Mouse (Mus musculus): ENCODE results near the gene Pitpnm1. TPM values are rescaled to one million over a fixed set of nuclear protein-coding genes. Genes with fewer than 3 reads are reported as not detected.
"Not testable (repeated sequence)": the region's sequence is repeated elsewhere in the genome, so short reads cannot be mapped to it uniquely, and the experiment has no call there.

The Pitpnm1 gene
- 10 to 100 TPM; 89.9 to 91.4 TPM for polyA plus RNA-seq (2017; shearing (Covaris generic))

DNA sequence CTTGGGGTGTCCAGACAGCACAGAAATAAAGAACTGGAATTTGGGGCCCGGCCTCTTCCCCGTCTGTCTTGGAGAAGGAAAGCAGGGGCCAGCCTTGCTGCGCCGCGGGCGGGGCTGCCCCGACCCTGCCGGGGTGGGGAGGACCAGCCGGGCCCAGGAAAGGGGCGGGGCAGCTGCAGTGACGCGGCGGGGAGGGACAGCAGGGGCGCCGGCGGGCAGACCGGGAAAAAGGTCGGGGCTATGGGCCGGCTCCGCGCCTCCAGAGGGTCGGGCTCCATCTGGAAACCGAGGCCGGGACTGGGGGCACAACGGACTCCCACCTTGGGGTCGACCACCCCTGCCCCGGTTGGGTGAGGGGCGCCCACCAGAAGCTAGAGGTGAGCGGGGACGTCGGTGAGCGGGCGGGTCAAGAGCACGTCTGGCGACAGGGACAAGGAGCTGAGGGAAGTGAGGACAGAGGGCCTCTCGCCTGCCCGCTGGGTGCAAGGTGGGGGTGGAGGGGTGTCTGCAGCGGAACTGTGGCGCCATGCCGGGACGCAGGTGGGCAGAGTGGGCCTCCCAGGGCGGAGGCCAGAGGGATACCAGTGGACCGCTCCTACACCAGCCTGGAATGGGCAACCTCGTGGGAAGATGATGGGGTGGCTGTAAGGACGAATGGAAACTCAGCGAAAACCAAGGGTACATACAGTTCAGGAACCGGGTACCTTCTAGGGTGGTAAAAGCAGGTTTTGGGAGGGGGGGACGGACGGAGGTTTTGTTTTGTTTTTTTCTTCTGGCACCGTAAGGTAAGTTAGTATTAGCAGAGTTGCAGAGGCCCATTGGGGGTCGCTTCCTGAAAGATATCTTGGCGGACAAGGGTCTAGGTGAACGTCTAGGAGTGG lies at the start of gene Pitpnm1:
TSS of gene Pitpnm1 (plus strand) at position 162 of the 881 bp plus-strand sequence.
- ATAC-seq = no peak

DNA sequence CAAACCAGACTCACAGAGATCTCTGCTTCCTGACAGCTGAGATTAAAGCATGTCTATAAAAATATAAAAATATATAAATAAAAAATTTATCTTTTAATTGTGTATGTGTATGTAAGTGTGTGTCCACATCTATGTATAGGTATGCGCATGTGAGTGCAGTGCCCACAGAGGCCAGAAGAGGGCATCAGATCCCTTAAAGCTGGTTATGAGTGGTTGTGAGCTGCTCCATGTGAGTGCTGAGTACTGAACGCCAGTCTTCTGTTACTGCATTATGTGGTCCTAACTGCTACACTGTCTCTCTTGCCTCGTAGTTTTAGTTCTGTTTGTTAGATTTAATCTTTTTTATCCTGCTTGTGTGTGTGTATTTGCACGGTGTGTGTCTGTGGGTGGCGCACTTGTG lies 48.8 kb upstream of the Pitpnm1 start:
- ATAC-seq = no peak

DNA sequence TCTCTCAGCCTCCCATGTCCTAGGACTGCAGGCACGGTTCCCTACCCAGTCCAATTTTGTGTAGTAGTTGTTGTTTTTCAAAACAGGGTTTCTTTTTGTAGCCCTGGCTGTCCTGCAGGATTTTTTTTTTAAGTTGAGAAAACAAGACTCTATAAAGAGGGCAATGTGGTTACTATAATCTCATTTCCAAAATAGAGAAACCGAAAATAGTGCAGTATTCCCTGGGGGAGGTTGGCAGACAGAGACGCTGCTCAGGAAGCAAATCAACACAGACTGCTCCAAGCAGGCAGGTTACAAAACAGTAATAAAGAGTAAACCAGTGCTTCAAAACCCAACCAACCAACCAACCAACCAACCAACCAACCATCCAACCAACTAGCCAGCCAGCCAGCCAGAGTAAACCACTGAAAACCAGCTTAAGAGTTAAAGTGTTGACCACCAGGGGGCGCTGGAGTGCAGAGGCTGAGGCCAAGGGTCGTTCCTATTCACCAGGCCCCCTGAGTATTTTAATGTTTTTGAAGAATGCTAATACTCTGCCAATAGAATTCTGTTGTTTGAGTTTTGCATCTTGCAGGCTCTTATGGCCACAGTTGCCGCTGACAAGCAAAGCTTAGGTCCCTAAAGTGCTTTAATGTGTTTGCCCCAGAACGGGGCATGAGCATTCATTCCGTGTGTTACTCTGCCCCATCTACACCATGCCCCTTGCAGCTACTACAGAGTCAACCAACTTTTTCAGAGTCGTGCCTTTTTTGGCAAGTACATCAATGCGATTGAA lies 47.9 kb upstream of the Pitpnm1 start:
- ATAC-seq = peak; percentile 55

DNA sequence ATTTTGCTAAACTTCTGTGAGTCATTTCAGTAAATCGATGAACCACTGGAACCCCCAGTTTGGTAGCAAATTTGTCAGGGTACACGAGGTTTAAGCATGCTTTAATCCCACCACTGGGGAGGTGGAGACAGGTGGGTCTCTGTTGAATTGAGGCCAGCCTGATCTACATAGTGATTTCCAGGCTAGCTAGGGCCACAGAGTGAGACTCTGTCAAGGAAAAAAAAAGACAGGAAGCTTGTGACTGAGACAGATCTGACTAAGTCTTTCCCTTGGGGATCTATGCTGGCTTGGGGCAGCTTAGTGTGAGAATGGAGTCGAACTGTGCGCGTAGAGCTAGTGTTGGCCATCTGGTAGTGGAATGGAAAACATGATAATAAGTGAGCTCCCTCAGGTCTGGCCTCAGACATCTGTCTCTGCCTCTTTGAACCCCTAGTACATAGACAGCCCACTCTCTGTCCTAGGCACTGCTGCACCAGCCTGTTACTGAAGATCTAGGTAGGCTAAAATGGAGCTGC lies 47.2 kb upstream of the Pitpnm1 start:
- ATAC-seq = peak; percentile 63

DNA sequence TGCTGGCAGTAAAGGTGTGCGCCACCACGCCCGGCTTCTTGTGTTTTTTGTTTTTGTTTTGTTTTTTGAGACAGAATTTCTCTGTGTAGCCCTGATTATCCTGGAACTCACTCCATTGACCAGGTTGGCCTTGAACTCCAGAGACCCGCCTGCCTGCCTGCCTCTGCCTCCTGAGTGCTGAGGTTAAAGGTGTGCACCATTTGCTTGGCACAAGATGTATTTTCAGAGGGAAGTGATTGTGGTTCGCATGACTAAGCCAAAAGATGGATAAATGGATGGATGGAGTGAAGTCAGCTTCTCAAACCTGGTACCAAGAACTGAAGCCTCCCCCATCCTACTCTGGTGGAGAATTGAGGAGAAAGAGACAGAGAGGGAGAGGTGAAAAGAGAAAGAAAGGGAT lies 45.2 kb upstream of the Pitpnm1 start:
- no peak for ATAC-seq

- ATAC-seq = no peak
Measured at GRCm38 (mm10) chr19:4055216-4055946, 44.4 kb upstream of the Pitpnm1 start.

GRCm38 (mm10) chr19:4055947-4056693 lies 43.7 kb upstream of the Pitpnm1 start:
- no peak for ATAC-seq

DNA sequence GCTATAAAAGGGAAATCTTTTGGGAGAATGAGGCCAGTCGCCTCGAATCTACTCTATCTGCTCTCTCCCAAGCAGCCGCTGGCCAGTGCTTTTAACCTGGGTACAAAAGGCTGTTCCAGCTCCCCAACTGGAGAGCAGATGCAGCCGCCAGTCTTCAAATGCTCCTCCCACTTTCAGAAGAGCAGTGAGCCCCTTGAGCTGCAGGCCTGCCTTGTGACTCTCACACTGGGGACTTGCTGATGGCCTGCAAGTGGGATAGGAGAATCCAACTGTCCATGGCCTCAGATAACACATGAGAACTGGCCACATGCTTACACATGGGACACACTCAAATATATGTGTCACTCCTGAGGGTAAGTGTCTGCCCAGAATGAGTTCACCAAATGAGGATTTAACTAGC lies 43.1 kb upstream of the Pitpnm1 start:
- no peak for ATAC-seq

DNA sequence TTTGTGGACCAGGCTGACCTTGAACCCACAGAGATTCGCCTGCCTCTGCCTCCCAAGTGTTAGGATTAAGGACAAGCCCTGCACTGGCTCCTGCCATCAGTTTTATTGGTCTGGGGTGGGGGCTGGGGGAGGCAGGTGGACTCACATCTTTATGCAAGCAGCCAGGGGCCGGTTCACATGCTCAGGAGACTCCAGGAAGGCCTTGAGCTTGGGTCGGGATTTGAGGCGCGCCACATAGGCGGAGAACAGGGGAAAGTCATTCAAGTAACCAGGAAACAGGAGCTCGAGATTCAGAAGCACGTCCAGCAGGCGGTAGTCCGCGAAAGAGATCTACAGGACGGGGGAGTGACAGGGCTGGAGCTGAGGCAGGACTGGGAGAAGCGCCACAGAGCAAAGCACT lies 42.4 kb upstream of the Pitpnm1 start:
- ATAC-seq = no peak

DNA sequence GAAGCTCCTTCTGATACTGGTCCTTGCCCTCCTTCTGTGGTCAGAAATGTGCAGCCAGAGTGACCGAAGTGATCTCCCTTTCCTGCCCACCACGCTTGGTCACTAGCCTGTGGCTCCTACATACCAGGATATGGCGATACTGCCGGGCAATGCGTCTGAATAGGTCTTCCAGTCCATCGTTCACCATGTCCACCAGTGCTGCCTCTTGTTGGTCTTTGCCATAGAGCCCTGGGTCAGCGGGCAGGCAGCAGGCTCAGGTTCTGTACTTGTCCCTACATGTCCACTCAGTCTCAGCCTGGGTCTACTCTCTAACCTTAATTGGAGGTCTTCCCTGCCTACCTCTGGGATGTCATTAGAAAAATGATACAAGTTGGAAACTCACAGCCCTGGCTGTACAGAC lies 41.8 kb upstream of the Pitpnm1 start:
- no peak for ATAC-seq

- ATAC-seq = no peak
Measured at GRCm38 (mm10) chr19:4058581-4058980, 41.2 kb upstream of the Pitpnm1 start.

DNA sequence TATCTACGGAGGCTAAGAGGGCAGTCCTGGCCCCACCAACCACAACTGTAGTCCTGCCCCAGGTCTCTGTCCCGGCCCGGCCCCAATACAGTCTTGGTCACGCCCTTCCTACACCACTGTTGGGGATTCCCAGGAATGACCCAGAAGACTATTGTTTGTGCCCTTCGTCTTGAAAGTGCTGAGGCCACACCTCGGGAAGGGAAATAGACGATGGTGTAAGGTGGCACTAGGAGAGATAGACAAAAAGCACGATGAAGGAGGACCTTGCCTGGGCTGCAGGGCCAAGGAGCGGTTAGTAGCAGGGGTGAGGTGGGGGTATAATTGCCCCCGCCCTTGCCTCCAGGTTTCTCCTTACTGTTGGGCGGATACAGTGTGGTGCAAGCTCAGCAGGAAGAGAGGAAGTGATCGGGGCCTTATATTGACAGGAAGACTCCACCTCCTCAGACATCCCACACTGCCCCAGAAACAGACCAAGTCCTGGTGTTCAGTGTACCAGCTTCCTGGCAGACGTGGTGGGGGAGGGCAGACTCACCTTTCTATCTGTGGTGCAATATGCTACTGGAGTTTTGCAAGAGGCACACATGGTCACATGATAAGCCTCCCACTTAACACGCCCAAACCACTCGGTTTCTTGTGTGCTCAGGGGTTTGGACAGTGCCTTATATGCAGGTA lies 40.6 kb upstream of the Pitpnm1 start, which contains the start of gene Gstp3:
TSS of gene Gstp3 (minus strand) at position 501 of the 672 bp plus-strand sequence.
- ATAC-seq = peak; percentile 86

DNA sequence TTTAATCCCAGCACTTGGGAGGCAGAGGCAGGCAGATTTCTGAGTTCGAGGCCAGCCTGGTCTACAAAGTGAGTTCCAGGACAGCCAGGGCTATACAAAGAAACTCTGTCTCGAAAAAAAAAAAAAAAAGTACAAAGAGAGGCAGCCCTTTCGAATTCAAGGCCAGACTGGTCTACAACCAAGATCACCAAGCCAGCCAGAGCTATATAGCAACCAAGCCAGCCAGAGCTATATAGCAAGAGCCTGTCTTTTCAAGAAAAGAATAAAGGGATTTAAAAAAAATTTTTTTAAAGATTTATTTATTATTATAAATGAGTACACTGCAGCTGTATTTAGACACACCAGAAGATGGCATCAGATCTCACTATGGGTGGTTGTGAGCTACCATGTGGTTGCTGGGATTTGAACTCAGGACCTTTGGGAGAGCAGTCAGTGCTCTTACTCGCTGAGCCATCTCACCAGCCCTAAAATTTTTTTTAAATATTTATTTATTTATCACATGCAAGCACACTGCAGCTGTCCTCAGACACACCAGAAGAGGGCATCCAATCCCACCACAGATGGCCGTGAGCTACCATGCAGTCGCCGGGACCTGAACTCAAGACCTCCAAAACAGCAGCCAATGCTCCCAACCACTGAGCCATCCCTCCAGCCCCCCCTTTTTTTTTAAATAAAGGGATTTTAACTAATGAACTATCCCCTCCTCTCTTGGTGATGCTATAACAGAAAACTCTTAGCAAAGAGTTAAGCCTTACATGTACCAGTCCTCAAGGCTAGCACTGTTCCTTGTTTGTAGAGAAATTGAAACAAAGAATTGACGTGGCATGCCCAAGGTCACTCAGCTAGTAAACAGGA lies 39.5 kb upstream of the Pitpnm1 start:
- not testable (repeated sequence) for ATAC-seq

GRCm38 (mm10) chr19:4060899-4061465 lies 38.8 kb upstream of the Pitpnm1 start:
- ATAC-seq = no peak

DNA sequence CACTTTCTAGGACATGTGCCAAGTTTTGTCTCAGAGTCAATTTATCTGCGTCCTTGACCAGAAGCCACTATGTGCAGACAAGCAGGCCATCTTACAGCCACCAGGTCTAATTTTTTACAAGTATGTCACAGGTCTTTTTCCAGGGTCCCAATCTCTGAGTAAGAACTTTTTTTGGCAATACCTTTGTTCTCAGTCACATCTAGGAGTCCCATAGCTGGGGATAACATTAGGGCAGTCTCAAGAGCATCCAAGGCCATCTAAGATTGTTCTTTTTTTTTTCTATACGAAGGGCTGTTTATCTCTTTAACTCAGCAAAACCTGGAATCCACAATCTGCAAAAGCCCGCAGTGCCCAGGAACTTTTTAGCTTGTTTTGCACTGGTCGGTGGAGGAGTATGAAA lies 36.4 kb upstream of the Pitpnm1 start:
- not testable (repeated sequence) for ATAC-seq

DNA sequence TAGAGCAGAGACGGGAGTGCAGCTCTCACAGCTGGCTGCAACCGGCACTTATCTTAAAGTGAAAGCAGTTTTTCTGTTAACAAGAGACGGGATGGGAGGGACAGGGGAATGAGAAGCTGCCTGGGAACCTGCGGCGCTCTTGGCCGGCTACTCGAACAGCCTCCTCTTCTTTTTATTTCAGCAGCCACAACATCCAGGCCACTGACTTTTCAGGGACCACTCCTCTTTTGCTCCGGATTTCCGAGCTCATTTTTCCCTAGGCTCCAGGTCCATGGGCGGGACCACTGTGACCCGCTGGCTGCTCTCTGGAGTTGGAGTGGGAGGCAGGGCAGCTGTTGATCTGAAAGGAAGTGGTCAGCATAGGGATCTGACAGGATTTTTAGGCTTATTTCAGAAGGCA lies 35.3 kb upstream of the Pitpnm1 start:
- ATAC-seq = not testable (repeated sequence)

DNA sequence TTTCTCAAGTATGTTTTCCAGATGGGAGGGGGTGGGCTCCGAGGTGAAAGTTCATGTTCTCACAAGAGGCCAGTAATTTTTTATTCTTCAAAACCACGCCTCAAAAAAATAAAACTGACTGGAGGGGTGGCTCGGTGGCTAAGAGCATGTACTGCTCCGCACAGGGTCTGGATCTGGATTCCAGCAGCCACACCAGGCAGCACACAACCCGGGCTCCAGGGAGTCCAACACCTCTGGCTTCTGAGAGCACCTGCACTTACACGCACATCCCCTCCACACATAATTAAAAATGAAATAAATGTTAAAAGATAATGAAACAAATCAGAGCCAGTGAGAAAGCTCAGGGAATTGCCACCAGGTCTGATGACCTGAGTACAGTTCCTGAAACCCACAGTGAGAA lies 33.5 kb upstream of the Pitpnm1 start:
- ATAC-seq = peak; percentile 77

- ATAC-seq = peak; percentile 32
Measured at GRCm38 (mm10) chr19:4066877-4067276, 32.9 kb upstream of the Pitpnm1 start.

DNA sequence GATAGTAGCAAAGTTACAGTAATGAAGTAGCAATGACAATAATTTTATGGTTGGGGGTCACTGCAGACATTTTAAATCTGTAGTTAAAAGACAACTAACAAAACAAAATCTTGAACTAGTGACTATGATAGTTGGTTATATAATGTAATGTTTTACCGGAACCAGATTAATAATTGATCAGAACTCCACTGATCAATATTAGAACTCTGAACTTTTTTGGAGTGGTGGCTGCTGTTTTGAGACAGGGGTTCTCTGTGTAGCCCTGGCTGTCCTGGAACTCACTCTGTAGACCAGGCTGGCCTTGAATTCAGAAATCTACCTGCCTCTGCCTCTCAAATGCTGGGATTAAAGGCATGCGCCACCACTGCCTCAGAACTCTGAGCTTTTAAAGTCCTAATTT lies 31.6 kb upstream of the Pitpnm1 start:
- ATAC-seq = not testable (repeated sequence)
